In genomic region chr4:139208236-139209129, GRCm38 (mm10) we compare ENCODE assay signal across 8 mouse cellular contexts. TPM values are rescaled to one million over a fixed set of nuclear protein-coding genes. Genes with fewer than 3 reads are reported as not detected.
A peak's percentile ranks its signal among the peaks of the same experiment; 100 is the strongest.
DNase-seq lines count a peak whose midpoint lies in the region; ATAC-seq and TF ChIP-seq lines count a peak whose summit lies in the region.

No protein-coding gene starts in this region.

- H3K27me3 ChIP-seq in hindbrain, embryonic 15.5 days = no peaks in the 10 kb centered on the region
- no peaks in the 10 kb centered on the region for H3K27me3 ChIP-seq in hindbrain, embryonic 14.5 days (ENCODE audit: control insufficient read depth, insufficient read depth, low read length)
- no peaks in the 10 kb centered on the region for H3K27me3 ChIP-seq in E14TG2a.4 (ENCODE audit: insufficient read depth, low read length)
- no peaks in the 10 kb centered on the region for H3K27me3 ChIP-seq in heart, embryonic 14.5 days (ENCODE audit: control insufficient read depth, insufficient read depth, low read length)

- no peak for TF ChIP-seq CTCF in E14TG2a.4 (conservative IDR thresholded peaks at IDR 0.05; ENCODE audit: low read length)

- H3K9me3 ChIP-seq in hindbrain, embryonic 15.5 days = no peaks in the 10 kb centered on the region
- no peaks in the 10 kb centered on the region for H3K9me3 ChIP-seq in hindbrain, embryonic 14.5 days (ENCODE audit: control insufficient read depth, low read length)
- no peaks in the 10 kb centered on the region for H3K9me3 ChIP-seq in E14TG2a.4 (ENCODE audit: low read length)
- no peaks in the 10 kb centered on the region for H3K9me3 ChIP-seq in heart, embryonic 14.5 days (ENCODE audit: control insufficient read depth, low read length)

- 66% methylated on average over 9 of the region's 9 CpGs for WGBS in hindbrain, embryonic 15.5 days
- 69% methylated on average over 9 of the region's 9 CpGs for WGBS in hindbrain, embryonic 14.5 days
- 44% methylated on average over 9 of the region's 9 CpGs for WGBS in heart, embryonic 14.5 days

- DNase-seq in hindbrain, embryonic 14.5 days (ENCODE audit: low spot score) = no peak
- no peak for DNase-seq in cerebellum, postnatal 25 days
- DNase-seq in thymus, postnatal 4 days = no peak
- no peak for DNase-seq in layer of hippocampus, adult 8-10 months (ENCODE audit: low spot score in 2 of 2)

- H3K4me1 ChIP-seq in hindbrain, embryonic 15.5 days (replicated peaks) = peaks cover 46% of the 10 kb centered on the region
- H3K4me1 ChIP-seq in hindbrain, embryonic 14.5 days (replicated peaks; ENCODE audit: control insufficient read depth, insufficient read depth, low read length) = peaks cover 16% of the 10 kb centered on the region
- H3K4me1 ChIP-seq in E14TG2a.4 (replicated peaks; ENCODE audit: low read depth, low read length) = peaks cover 94% of the 10 kb centered on the region
- peaks cover 44 to 77% of the 10 kb centered on the region in 2 experiments for H3K4me1 ChIP-seq in heart, embryonic 14.5 days (ENCODE audit: control insufficient read depth in 2 of 2, insufficient read depth in 2 of 2, low read length in 2 of 2)

- H3K9ac ChIP-seq in hindbrain, embryonic 15.5 days = no peak overlapping the region
- H3K9ac ChIP-seq in hindbrain, embryonic 14.5 days = no peak overlapping the region
- H3K9ac ChIP-seq in heart, embryonic 14.5 days (ENCODE audit: low read length) = peak overlapping the region; percentile 25; the same call in 1 of the 2 replicates

- no peaks in the 10 kb centered on the region for H3K36me3 ChIP-seq in hindbrain, embryonic 15.5 days
- no peaks in the 10 kb centered on the region for H3K36me3 ChIP-seq in hindbrain, embryonic 14.5 days (replicated peaks; ENCODE audit: control insufficient read depth, insufficient read depth)
- peaks cover 85% of the 10 kb centered on the region for H3K36me3 ChIP-seq in E14TG2a.4 (ENCODE audit: insufficient read depth, low read length)
- H3K36me3 ChIP-seq in heart, embryonic 14.5 days (ENCODE audit: control insufficient read depth, insufficient read depth, low read length) = 0 out of 2 replicates have a peak, but pooled peaks cover 8% of the 10 kb centered on the region

- ATAC-seq in hindbrain, embryonic 15.5 days (ENCODE audit: low FRiP score, low read depth) = no peak
- no peak for ATAC-seq in hindbrain, embryonic 14.5 days (ENCODE audit: low FRiP score)
- no peak for ATAC-seq in heart, embryonic 14.5 days (ENCODE audit: insufficient number of reproducible peaks, insufficient read depth, low FRiP score, low read depth)
- peak; percentile 30 for ATAC-seq in megakaryocyte progenitor cell, adult 5-6 weeks (replicated peaks; ENCODE audit: poor library complexity)

- no peak overlapping the region for H3K4me3 ChIP-seq in hindbrain, embryonic 15.5 days
- no peak overlapping the region for H3K4me3 ChIP-seq in hindbrain, embryonic 14.5 days (replicated peaks; ENCODE audit: low read length)
- H3K4me3 ChIP-seq in E14TG2a.4 (replicated peaks; ENCODE audit: low read length) = peak overlapping the region; percentile 37; the same call in 1 of the 2 replicates
- no peak overlapping the region for H3K4me3 ChIP-seq in heart, embryonic 14.5 days (ENCODE audit: control insufficient read depth in 1 of 2, insufficient read depth in 1 of 2, low read depth in 1 of 2, low read length in 2 of 2)

- peak overlapping the region; percentile 17; the same call in 1 of the 2 replicates for H3K27ac ChIP-seq in hindbrain, embryonic 15.5 days (replicated peaks)
- H3K27ac ChIP-seq in hindbrain, embryonic 14.5 days = no peak overlapping the region
- H3K27ac ChIP-seq in heart, embryonic 14.5 days (replicated peaks in 1 of 2; ENCODE audit: control insufficient read depth in 1 of 2, insufficient read depth in 1 of 2, low read depth in 2 of 2, low read length in 2 of 2) = peak overlapping the region; percentile 17 to 43; a peak in 3 of 4 replicates

- H3K4me2 ChIP-seq in hindbrain, embryonic 15.5 days = no peak overlapping the region
- H3K4me2 ChIP-seq in hindbrain, embryonic 14.5 days (replicated peaks) = no peak overlapping the region
- H3K4me2 ChIP-seq in heart, embryonic 14.5 days (ENCODE audit: low read length) = peak overlapping the region; percentile 1; the same call in 1 of the 2 replicates

RNA-seq across cellular contexts. Expression of gene Capzb, which starts 15.8 kb away (rescaled TPM):
- polyA plus RNA-seq in hindbrain, embryonic 15.5 days (2015; fragmentation: Nextera tagmentation; extraction: Ambion mirVana) = 331 and 334 TPM in 2 replicates
- polyA plus RNA-seq in hindbrain, embryonic 14.5 days (2014; fragmentation: Nextera tagmentation; extraction: Ambion mirVana) = 248 and 249 TPM in 2 replicates
- 292 and 301 TPM in 2 replicates for polyA plus RNA-seq in heart, embryonic 14.5 days (2014; fragmentation: Nextera tagmentation; extraction: Ambion mirVana)
- total RNA-seq in megakaryocyte progenitor cell, adult 5-6 weeks (2015) = 409 and 415 TPM in 2 replicates
- 139 and 157 TPM in 2 replicates for total RNA-seq in megakaryocyte progenitor cell, adult 5-6 weeks (2017)
- total RNA-seq in layer of hippocampus, adult 8-10 months (2022) = 100 to 1,000 TPM; 355 to 394 (median 369) TPM
